Mouse (Mus musculus) T-cell, adult 2 months (primary cell): ENCODE data around the gene Ucma.
"Not testable (repeated sequence)": the region's sequence is repeated elsewhere in the genome, so short reads cannot be mapped to it uniquely, and the experiment has no call there.

ENCODE experiments used
- DNase-seq: peaks from one replicate; pipeline ENCODE4 v3.0.0; 2022; ENCODE audit warnings: low spot score

Gene Ucma

DNA sequence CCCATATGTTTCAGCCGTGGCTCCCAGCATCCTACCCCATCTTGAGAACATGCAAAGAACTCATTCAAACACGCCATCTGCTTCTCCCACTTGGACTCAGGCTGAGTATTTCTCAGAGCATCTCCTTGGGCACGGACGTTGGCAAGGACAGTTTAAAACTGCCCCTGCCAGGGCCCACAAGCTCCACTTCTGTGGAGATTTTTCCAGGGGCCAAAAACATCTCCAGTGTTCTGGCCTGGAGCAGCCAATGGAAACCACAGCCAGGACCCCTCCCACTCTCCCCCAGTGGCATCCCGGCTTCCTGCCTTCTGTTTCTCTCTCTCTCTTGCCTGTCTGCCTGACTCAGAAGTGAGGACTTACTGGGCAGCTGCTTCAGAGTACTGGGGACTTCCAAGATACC lies at the start of gene Ucma:
Gene Ucma, plus strand, starts transcription at position 316 of the 400 bp plus-strand sequence.
- no peak for DNase-seq

DNA sequence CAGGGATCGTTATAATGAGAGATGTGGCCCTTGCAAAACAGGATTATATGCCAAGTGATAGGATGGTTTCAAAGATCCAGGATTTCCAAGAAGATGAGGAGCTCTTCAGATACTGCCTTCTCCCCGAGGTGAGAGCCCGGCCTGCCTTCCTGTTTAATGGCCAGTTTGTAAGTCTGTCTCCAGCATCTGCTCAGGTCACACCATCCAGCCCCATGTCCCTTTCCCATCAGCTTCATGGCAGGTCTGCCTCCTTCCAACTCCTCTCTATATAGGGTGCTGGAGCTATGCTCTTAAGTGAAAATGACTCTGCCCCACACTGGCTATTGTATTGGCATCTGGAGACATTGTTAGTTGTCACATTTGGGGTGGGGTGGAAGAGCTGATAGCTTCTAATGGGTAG lies 48.5 kb upstream of the Ucma start:
- no peak for DNase-seq

GRCm38 (mm10) chr2:4929230-4929629 lies 46.7 kb upstream of the Ucma start:
- DNase-seq: no peak

- DNase-seq: no peak
These were observed 41.4 kb upstream of the Ucma start for GRCm38 (mm10) chr2:4934516-4934915.

DNA sequence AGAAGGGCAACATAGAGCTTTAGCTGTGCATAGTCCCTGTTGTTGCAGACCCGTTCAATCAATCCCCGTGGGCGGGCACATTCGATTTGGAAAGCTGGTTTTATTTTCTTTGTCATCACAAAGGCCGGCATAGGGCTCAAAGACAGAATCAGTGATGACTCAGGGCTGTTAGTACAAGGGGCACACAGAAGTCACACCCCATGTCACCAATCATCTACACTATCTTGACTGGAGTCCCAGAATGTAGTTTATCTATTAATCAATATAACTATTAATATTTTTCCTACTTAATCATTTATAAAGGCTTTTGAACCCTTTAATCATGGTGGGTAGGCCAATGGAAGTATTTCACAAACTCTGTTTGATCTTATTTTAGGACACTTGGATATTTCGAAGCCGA lies 38.0 kb upstream of the Ucma start:
- no peak for DNase-seq

GRCm38 (mm10) chr2:4940861-4941260 lies 35.1 kb upstream of the Ucma start:
- DNase-seq: no peak

DNA sequence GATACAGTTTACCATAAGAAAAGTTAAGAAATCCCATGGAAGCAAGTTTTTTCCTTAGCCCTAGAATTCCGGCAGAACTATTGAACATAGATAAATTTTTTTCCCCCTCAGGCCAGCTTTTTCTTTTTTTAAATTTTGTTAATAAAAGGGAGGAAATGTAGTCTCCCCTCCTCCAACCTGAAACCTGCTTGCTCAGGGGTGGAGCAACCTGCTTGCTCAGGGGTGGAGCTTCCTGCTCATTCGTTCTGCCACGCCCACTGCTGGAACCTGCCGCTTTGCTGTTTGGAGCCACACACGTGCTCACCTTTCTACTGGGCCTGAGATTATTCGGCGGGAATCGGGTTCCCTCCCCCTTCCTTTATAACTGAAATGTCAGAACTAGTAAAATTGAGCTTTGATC lies 26.2 kb upstream of the Ucma start:
- not testable (repeated sequence) for DNase-seq

GRCm38 (mm10) chr2:4950986-4951385 lies 24.9 kb upstream of the Ucma start:
- no peak for DNase-seq

GRCm38 (mm10) chr2:4954216-4954760 lies 21.6 kb upstream of the Ucma start:
- no peak for DNase-seq

- no peak for DNase-seq
These were observed 17.9 kb upstream of the Ucma start for GRCm38 (mm10) chr2:4958039-4958438.

DNA sequence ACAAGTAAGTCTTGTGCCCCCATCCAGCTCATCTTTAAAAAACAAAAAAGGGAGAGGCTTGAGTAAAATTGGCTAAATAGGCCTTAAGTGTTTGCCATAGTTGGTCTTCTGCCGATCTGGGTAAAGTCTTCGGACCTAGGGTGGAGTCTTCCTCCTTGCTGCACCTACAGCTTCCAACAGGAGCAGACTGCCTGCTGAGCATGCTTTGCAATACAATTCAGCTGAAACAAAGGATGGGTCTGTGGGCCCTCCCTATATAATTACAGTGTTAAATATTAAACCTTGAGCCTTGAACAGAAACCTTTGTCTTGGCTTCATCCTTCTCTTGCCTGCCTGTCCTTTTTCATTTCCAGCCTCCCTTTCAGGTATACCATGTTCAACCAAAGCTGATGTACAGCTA lies 8.1 kb upstream of the Ucma start:
- no peak for DNase-seq

DNA sequence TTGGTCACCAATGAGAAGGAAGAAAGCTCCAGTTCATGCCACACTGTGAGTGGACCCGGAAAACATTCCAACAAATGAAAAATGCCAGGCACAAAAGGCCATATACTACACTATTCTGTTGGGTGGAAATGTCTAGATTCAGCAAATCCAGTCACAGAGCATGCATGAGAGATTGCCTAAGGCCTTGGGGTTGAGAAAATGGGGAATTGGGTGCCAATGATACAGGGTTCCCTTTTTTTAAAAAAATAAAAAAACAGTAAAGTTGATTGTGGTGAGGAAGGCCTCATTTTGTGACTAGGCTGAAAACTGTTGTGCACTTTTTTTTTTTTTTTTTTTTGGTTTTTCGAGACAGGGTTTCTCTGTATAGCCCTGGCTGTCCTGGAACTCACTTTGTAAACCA lies 6.8 kb upstream of the Ucma start:
- no peak for DNase-seq

- DNase-seq: no peak
These were observed 2.2 kb downstream of the Ucma start for GRCm38 (mm10) chr2:4978091-4978490.

GRCm38 (mm10) chr2:4983987-4984386 lies 8.1 kb downstream of the Ucma start:
- no peak for DNase-seq

GRCm38 (mm10) chr2:4985000-4985399 lies 9.1 kb downstream of the Ucma start:
- DNase-seq: no peak

- no peak for DNase-seq
These were observed 10.9 kb downstream of the Ucma start for GRCm38 (mm10) chr2:4986798-4987197.

- DNase-seq: no peak
These were observed 11.7 kb downstream of the Ucma start for GRCm38 (mm10) chr2:4987388-4988180.

GRCm38 (mm10) chr2:4988826-4989424 lies 13.0 kb downstream of the Ucma start:
- no peak for DNase-seq

GRCm38 (mm10) chr2:4993584-4993983 lies 17.7 kb downstream of the Ucma start:
- DNase-seq: no peak

- no peak for DNase-seq
These were observed 18.5 kb downstream of the Ucma start for GRCm38 (mm10) chr2:4994436-4994835.

DNA sequence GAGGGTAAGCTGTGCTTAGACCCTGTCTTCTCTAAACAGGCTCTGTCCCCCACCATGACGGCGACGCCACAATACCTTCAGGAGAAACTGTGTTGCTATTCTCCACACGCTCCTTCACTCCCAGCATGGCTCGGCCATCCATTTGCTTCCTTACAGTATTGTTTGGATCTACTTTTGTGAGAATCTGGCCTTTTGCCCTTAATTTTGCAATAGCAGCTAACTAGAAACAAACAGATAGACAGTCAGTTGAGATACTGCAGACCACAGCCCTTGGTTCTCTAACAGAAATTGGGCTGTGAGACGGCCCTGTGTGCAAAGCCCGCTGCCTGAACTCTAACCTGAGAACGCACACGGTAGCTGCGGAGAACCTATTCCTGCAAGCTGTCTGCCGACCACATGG lies 19.7 kb downstream of the Ucma start:
- DNase-seq: no peak

- DNase-seq: no peak
These were observed 20.5 kb downstream of the Ucma start for GRCm38 (mm10) chr2:4996421-4996824.

DNA sequence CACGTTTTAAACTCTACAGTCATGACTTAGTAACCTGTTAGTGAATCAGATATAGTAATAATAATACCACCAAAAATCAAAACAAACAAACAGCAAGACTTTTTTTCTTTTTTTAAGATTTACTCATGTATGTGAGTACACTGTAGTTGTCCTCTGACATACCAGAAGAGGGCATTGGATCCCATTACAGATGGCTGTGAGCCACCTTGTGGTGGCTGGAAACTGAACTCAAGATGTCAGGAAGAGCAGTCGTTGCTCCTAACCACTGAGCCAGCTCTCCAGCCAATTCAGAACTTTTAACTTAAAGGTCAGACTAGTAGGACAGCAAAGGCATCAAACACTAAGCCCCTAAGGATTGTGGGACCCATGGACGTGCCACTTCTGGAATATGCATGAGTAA lies 23.0 kb downstream of the Ucma start:
- DNase-seq: no peak

DNA sequence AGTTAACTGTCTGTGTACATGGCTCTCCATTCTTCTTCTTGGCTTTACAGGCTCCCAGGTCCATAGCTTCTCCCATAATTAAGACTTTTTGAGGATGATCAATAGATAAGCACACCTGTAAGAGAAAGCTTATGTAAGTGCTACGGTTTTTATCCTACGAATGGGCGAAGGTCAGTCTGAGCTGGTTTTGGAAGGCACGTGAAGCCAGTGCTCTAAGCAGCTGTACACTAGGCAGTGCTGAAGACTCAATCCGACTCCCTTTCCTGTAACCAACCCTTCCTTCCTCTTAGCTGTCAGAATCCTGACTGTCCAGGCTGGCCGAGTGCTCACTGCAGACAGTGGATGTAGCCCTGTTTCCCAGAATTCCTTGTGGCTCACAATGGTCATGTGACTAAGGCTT lies 25.3 kb downstream of the Ucma start:
- DNase-seq: no peak
